Mouse (Mus musculus) gastrocnemius, postnatal 10 days (tissue): ENCODE measurements around the gene Hrh3. TPM values are rescaled to one million over a fixed set of nuclear protein-coding genes. Genes with fewer than 3 reads are reported as not detected.

ENCODE experiments used
- DNase-seq: peaks from one replicate; pipeline ENCODE4 v3.0.0; 2021; ENCODE audit warnings: mixed read lengths
- total RNA-seq, 2 experiments: library from RNA; stranded (reverse); gene quantifications; 2 replicates each; pipeline ENCODE4 v1.2.3; 2021

Gene Hrh3
- total RNA-seq, 2 experiments from 2014 or later, result 0.29 to 0.42 TPM

DNA sequence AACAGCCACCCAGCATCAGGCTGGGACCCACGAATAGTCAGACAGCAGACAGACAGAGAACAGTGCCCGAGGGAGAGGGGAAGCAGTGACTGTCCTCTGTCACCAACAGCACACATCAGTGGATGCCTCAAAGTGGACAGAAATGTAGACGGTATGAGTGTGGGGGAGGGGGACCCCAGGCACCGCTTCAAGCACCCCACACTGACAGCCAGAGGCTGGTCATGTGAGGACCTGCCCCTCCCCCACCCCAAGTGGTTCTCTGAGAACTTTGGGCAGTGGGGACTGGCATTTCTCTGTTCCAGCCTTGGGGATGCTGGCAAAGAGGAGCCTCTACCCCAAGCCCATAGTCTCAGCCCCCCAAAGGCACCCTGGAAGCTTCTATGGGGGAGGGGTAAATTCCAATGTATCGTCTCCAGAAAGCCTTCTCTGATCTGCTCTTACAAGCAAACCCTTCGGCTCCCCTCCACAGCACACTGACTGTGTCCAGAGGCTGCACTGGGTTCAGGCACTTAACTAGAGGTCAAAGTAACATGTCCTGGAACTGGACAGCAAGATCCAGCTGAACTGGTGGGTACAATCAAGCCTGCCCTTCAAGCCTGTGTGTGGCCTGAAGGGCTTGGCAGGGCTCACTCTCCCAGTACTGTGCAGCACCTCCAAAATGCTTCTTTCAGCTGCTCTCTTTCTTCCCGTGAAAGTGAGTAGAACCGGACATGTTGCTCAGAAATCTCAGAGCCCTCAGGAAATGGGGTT is 1.3 kb upstream of the Hrh3 start:
- no peak for DNase-seq

DNA sequence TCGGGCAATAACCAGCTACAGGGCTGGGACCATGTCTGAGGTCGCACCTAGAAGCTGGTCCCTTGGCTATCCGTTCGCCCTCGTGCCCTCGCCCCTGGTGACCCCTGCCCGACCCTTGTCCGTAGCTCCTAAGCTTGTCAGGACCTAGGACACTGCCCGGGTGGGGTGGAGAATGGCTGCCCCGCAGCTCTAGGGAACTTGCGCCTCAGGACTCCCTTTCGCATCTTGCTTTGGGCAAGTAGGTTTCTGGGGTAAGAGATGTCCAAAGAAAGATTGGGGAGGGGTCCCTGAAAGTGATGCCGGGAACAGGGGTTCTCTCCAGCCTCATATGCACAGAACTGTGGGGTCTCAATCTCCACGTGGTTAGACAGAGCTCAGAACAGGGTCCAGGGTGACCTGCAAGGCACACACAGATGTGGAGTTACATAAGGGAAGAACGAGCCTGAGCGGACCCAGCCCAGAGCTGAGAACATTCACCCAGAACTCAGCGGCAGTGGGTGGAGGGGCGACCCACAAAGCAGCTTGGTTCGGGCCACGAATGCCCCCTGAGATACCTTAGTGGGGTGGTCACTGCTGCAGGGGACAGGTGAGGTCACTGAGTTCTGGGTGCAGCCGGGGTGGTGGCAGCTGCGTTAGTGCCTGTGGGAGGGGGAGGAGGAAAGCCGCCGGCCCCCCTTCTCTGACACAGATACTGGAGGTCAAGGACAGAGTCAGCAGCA is 530 bp upstream of the Hrh3 start:
- no peak for DNase-seq

DNA sequence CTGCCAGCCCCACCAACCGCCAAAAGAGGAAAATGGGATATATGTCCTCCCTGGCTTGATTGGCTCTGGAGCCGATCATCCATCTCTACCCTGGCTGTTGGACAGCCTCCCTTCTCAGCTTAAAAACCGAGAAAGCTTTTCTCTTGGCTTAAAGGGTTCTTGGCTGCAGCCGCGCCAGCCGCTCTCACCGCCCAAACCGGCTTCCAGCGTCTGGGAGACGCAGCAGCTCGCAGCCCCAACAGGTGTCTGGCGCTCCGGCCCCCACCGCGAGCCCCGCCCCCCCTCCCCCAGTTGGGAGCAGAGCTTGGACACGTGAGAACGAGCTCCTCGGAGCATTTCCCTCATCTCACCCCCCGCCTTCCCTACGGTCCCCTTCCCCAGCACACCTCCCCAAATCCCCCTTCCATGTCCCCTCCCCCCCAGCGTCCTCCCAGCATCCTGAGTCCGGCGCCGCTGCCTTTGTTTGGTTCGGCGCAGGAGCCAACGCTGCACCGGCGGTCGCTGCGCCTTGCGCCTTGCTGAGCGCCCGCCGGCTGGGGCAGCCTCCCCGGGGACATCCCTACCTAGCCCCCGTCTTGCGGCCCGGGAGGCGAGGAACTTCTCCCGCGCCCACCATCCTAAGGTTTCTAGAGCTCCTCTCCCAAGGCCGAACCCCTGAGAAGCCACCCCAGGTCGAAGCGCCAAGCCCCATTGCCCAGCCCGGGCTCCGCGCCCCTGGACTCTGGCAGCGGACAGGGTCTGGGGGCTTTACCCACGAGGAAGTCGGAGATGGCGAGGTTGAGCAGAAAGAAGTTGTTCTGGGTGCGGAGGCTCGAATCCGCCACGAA is 924 bp downstream of the Hrh3 start:
- no peak for DNase-seq

DNA sequence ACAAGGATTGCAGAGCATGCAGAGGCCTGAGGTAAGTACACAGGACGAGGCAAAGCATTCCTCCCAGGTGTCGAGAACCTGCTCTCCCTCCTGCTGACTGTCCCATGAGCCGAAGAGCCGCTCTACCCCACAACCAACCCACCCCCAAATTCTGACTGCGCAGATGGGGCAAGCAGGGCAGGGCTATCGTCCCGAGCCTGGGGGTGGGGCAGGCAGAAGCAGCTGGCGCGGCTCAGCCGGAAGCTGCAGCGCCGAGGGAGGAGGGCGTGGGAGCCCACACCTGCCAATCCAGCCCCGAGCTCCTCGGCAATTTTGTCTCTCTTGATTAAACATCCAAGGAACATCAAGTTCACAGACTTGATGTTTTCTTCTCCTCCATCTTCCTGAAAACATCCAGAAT is 4.8 kb downstream of the Hrh3 start:
- DNase-seq, result no peak

DNA sequence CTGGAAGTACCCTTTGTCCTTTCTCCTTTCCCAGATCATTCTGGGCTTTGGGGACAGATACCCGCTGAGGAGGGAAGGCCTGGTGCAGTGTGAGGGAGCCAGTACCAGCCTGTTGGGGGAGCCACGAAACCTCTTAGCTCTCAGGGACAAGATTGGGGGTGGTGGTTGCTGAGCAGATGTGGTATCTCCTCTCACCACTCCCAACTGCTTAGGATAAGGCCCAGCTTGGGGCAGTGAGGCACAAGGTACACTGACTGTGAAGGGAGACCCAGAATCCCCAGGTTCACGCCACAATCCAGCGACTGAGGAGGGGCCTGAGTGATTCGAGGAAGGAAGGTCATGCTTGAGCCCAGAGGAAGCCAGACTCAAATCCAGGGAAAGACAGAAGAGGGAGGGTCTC is 6.1 kb downstream of the Hrh3 start:
- DNase-seq, result no peak

DNA sequence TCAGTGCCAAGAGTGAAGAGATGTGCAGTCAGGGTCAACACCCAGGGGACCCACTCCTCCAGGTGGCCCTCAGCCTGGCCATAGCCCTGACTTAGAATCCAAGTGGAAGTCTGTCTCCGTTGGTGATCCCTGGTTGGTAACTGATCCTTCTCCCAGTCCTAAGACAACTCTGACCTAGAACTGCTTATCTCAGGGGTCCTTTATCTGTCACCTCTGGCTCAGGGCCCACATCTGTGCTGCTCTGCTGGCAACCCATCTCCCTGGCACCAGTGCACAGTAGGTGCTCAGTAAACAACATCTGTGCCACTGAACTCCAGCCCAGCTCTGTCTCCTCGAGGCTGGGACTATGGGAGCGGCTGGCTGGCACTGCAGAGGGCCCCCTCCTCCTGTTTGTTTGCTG is 6.7 kb downstream of the Hrh3 start:
- DNase-seq, result no peak

DNA sequence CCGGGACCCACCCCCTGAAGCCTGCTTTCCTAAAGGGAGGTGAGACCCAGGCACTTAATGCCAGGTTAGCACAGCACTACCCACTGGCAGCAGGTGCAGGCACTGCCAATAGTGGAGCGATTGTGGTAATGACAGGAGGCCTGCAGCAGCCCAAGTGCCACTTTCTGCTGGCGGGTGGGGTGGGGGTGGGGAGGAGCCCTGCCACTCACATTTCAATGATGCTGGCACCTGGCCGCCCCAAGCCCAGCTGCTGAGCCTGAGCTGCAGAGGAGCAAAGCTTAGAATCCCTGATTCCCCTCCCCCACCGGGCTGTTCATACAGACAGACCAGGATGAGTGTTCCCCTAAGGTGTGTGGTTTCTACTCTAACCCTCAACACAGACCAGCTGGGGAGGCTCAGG is 8.6 kb downstream of the Hrh3 start:
- DNase-seq, result no peak

DNA sequence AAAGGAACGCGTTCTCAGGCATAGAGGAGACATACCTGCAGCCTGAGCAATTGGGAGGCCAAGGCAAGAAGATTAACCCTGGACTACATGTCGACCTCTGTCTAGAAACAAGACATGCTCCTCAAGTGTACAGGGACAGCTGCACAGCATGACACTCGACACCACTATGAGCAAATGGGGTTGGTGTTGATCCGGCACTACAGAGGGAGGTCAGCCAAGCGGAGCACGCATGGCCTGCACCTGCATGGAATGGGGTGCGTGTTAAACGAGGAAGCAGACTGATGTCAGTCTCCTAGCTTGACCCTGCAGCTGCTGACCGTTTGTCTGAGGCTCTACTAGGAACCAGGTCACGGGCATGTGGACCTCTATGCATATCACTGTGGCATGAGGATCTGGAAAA is 14.0 kb downstream of the Hrh3 start:
- no peak for DNase-seq

DNA sequence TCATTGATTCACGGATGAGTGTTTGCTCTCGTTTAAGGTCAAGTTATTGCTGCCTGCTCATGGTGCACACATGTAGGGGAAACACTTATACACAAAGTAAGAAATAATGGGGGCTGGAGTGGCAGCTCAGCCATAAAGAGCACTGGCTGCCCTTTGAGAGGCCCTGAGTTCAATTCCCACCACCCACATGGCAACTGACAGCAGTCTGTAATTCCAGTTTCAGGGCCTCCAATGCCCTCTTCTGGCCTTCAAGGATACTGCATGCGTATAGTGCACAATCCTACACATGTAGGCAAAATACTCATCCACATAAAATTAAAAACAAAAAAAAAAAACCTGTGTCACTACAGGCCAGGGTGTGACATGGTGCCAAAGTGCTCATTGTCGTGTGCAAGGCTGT is 16.8 kb downstream of the Hrh3 start:
- no peak for DNase-seq

DNA sequence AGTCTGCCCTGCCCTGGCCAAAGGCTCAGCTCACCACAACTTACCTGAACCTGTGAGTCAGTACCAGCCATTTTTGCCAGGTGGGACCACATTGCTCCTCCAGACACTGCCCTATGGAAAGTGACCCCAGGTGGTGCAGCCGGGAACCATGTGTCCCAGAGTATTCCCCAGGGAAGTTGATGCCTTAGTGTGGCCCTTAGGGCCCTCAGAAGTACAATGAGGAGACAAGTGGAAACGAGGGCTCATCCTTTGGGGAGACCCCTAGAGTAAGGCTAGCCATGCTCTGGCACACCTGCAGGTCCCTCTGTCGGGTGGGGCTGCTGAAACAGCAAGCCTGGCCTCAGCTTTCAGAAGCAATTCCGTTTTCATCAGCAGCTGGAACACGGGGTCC is 17.7 kb downstream of the Hrh3 start:
- DNase-seq, result no peak

DNA sequence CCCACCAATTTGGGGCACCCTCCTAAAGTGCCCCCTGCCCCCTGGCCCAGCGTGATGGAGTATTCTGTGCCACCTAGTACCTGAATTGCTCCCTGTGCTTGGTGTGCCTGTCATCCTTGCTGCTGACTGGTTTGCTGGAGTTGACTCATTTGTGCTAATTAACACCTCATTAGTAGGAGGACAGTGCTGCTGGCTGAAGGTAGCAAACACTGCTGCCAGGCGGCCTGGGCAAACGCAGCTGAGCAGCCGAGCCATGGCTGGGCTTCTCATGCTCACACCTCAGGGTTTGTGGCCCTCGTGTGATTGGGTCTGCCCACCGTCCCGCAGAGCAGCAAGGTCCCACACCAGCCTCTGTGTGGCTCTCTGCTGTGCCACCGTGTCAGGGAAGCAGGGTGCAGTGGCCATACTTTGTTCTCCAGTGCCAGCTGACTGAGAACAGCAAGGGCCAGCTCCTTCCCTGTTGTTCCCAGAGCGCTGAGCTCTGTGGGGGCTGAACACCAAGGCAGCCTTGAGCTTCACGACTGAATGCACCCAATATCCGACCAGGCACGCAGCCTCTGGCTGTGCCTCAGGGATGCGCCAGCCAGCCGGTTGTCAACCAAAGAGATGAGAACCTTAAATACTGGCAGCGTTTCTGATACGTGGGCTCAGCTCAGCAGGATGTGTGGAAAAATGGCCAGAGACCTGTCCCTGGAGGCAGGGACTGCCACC is 18.2 kb downstream of the Hrh3 start:
- no peak for DNase-seq

DNA sequence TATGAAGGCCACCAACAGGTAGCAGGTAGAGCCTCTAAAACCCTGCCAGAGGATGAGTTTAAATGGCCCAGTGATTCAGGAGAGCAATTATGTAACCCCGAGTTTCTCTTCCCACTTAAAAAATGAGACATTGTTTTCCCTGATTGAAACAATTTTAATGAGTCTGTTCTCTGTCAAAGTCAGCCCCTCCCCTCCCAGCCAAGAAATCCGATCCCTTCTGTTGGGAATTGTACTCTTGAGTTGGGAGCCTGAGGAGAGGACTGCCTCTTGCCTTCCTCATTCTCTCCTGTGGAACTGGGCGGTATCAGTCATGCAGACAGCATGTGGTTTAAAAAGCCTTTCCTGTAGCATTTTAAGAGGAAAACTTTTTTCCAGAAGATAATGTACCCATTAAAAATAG is 19.7 kb downstream of the Hrh3 start:
- no peak for DNase-seq

DNA sequence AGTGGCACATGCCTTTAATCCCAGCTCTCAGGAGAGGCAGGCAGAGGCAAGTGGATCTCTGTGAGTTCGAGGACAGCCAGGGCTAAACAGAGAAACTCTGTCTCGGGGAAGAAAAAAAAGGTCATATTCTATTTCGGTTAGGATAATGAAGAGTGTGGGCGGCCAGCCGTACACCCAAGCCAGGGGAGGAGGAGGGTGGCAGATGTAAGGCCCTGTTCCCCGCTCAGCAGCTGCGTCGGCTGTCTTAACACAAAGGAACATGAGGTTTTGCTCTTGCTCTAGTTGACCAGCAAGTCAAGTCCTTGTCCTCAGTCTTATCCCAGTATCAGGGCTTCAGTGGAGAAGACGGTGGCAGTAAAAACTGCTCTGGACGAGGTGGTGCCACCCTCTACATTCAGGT is 21.2 kb downstream of the Hrh3 start:
- no peak for DNase-seq

DNA sequence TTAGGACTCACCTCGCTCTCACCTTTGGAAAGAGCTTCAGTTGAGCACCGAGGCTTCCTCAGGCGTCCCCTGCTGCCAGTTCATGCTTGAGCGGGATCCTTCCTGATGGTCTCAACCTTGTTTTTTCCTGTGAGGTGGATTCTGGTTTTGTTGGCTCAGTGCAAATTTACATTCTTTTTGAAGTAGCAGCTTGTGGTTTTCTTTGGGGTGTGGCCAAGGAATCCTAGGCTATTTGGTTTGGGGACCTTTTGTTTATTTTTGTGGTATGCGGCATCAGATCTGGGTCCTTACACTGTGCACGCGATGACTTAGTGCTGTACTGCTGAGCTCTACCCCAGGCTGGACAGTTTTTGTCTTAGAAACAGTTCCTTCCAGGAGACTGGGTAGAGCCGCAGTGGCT is 23.6 kb downstream of the Hrh3 start:
- DNase-seq, result no peak

DNA sequence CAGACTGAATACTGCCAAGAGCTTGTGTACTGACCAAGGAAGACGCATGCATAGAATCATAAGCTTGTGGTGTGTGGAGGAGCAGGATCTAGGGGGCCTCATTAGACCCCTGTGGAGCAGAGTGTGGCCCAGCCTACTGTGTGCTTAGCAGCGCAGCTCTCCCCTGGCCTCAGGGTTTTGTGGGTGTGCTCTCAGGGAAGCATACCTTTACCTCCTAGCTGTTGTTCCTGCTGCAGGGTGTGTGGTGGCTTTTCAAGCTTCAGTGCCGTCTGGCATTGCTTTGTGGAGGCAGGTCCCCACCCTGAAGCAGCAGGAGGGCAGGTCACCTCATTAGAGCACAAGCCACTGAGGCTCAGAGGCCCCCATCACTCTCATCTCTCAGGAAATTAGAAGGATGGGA is 26.7 kb downstream of the Hrh3 start:
- no peak for DNase-seq

DNA sequence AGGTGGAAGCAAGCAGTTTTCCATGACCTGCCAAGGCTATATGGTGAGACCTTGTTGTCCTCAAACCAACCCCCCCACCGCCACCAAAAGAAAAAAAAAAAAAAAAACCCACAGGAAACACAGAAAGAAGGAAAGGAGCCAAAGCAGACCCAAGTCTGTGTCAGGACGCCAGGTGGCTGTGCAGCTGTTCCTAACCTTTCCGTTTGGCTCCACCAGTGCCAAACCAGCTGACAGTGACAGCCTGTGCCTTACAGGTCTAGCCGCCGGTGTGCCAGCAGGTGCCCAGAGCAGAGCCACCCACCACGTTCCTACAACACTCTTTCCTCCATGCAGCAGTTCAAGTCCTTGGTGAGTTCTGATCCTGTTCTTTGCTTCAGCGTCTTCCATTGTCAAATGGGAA is 31.4 kb downstream of the Hrh3 start:
- DNase-seq, result no peak

DNA sequence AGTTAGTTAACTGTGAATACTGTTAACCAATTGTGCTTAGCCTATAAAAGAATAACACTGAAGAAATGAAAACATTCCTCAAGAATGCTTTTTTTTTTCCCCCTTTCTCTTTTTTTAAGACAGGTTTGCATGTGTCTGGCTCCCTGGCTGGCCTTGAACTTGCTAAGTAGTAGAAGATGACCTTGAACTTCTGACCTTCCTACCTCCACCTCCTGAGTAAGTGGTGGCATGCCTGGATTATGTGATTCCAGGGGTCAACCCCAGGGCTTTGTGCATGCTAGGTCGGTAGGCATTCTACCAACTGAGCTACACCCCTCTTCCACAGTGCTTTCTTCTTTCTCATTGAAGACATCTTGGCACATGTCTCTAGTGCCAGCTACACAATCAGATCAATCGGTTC is 32.6 kb downstream of the Hrh3 start:
- no peak for DNase-seq

DNA sequence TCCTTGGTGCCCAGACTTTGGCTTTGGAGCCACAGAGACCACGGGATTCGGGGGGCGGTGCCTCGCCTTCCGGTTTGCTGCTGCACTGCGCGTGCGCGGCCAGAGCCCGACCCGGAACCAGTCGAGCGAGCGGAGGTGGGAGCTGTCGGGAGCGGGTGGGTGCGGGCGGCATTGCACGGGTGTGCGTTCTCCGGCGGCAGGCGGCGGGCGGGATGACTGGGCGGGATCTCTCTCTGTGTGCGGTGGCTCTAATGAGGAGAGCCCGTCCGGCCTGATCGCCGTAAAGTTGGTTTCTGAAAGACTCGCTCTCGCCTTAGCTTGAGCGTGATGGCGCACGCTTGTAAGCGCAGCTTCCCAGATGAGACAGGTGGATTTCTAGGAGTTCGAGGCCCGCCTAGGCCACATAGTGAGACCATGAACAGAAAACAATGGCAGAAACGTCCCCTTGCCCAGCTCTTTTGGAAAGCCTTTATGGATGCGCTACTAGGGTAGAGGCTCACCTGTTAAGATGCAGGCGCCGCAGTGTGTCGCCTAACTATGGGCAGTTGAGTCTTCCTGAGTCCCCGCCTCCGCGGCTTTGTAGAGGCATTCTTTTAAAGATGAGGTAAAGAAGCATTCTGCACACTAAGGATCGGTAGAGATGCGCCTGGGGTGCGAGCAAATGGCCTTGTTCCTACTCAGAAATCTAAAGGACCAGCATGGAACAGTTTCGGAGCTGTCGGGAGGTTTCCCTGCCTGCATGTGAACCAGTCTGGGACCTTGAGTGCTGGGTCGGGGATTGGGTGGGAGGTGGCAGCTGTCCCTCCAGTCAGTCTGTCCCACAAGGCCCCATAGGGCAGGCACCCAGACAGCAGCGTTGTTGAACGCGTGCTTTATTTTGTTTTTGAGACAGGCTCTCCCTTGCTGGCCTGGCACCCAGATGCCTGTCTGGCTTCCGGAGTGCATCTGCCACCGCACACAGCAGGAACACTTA is 33.5 kb downstream of the Hrh3 start, which contains the start of gene Mtg2:
Gene Mtg2 (plus strand): TSS at position 108 of the 973 bp plus-strand sequence.
- peak; percentile 94 for DNase-seq

DNA sequence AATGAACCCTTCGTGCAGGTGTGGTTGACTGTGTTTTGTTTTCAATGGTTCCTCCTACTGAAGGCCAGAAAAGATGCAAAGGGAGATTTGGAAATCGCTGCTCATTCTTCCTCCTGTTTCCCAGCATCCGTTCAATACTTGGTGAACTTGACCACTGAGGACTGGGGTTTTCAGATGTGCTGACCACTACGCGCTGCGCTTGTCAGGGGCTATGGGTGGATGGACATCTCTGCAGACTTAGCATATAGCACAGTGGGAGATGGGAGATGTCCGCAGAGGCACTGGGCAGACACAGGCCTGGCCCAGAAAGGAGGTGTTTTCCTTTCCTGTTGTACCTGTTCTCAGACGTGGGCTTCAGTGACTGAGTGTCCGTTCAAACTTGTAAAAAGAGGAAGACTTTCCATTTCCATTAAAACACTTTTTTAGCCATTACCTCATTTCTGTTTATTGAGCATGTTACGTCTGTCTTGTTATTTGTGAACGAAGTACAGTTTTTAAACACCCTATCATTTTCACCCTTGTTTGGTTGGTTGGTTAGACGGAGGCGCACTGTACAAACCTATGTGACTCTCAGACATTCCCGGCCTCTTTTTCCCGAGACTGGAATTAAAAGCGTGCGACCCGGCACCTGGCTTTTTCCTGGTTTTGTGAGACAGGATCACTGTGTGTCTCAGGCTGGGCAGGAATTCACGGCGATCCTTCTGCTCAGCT is 34.4 kb downstream of the Hrh3 start:
- no peak for DNase-seq

DNA sequence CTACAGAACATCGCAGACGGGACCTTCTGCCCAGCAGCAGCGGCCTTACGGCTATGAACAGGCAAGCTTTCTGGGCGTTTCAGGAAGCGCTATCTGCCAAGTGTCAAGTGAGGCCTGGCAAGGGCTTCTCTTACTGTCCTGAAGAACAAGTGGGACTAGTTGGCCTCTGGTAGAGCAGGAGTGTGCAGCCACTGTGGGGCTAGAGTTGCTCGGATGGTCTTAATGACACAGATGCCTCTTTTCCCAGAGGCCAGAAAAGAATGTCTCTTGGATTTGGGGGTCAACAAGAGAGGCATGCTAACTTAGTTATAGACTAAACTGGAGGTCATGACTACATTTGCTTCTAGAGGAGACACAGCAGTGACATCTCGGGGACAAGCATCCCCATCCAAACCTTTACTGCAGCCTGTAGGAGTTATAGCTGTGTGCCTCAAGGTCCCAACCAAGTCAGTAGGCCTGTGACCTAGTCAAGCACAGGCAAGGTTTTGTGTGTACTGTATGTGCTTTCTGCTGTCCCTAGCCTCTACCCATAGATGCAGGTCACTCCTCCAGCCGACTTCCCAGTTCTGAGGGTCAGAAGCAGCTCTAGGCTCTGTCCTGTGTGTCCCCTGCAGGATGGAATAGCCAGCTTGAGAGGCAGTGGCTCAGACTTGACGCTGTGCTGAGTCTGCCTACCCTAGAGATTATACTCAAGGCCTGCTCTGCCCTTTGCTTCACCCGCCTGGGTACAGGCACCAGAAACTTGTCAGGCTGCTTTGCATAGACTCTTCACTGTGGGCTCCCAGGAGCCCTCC is 40.8 kb downstream of the Hrh3 start:
- DNase-seq, result no peak
